Mouse (Mus musculus) lung, postnatal 0 days (tissue): ENCODE data around the gene Tmem129. TPM values are rescaled to one million over a fixed set of nuclear protein-coding genes. Genes with fewer than 3 reads are reported as not detected.

Experiments used
- ATAC-seq: fragments of 200-750 bp; cut with Nextera tagmentation; 2 replicates; pipeline ENCODE4 v1.8.0; 2017; ENCODE audit warnings: moderate library complexity
- DNase-seq: peaks from one replicate; pipeline ENCODE4 v3.0.0-alpha.2; 2016; ENCODE audit warnings: low spot score
- H3K27ac ChIP-seq: fragments of 300-500 bp; sonication (generic); 2 replicates; pipeline ENCODE4 v1.5.1; 2014; ENCODE audit warnings: antibody characterized with exemption, mild to moderate bottlenecking, low read length, mixed read lengths
- H3K27me3 ChIP-seq: fragments of 300-500 bp; sonication (generic); replicated peaks from 2 replicates; pipeline ENCODE4 v1.6.1; 2014; ENCODE audit warnings: low read length, mixed read lengths; ENCODE audit not compliant: insufficient read depth
- H3K36me3 ChIP-seq: fragments of 300-500 bp; sonication (generic); 2 replicates; pipeline ENCODE4 v1.6.1; 2014; ENCODE audit warnings: low read length, mixed read lengths; ENCODE audit not compliant: insufficient read depth
- H3K4me1 ChIP-seq: fragments of 300-500 bp; sonication (generic); 2 replicates; pipeline ENCODE4 v1.6.1; 2014; ENCODE audit warnings: antibody characterized with exemption, low read depth, low read length, mixed read lengths; ENCODE audit not compliant: insufficient read depth
- H3K4me2 ChIP-seq: fragments of 300-500 bp; sonication (generic); replicated peaks from 2 replicates; pipeline ENCODE4 v1.6.1; 2014; ENCODE audit warnings: low read depth, mild to moderate bottlenecking, low read length, moderate library complexity, mixed read lengths
- H3K4me3 ChIP-seq: fragments of 300-500 bp; sonication (generic); 2 replicates; pipeline ENCODE4 v1.5.1; 2014; ENCODE audit warnings: low read depth, low read length
- H3K9ac ChIP-seq: fragments of 300-500 bp; sonication (generic); replicated peaks from 2 replicates; pipeline ENCODE4 v1.6.1; 2014; ENCODE audit warnings: low read depth, mild to moderate bottlenecking
- H3K9me3 ChIP-seq: fragments of 300-500 bp; sonication (generic); 2 replicates; pipeline ENCODE4 v1.6.1; 2016; ENCODE audit warnings: low read length, mixed read lengths
- CTCF ChIP-seq: IDR thresholded peaks from 2 replicates; pipeline ENCODE4 v1.5.1; 2016; ENCODE audit warnings: antibody characterized with exemption, mild to moderate bottlenecking
- EP300 ChIP-seq: IDR thresholded peaks from 2 replicates; pipeline ENCODE4 v1.6.1; 2016; ENCODE audit warnings: antibody characterized with exemption, mild to moderate bottlenecking, control low read depth
- WGBS: fragments of 180-500 bp; shearing (Covaris S2); extraction: QIAGEN DNeasy Blood & Tissue Kit; methylation state at CpG from one replicate; pipeline ENCODE4 v1.1.7; 2014; 5-methylcytosine and 5-hydroxymethylcytosine counted together
- polyA plus RNA-seq: library from polyadenylated mRNA; unstranded; fragments of >200 nt; fragmentation: Nextera tagmentation; extraction: Ambion mirVana; gene quantifications from 2 replicates; pipeline ENCODE4 v1.2.1, GENCODE M21; 2015

The Tmem129 gene
- polyA plus RNA-seq, 1 experiment from 2014 or later, result 25.1 TPM

- Histone ChIP-seq H3K4me2 (peak overlapping the region; percentile 75), H3K27ac (peak overlapping the region; percentile 92), H3K4me1 (peaks cover 47% of the 10 kb centered on the region), H3K4me3 (peak overlapping the region; percentile 41), H3K9ac (peak overlapping the region; percentile 51), H3K36me3 (no peaks in the 10 kb centered on the region), H3K9me3 (no peaks in the 10 kb centered on the region), H3K27me3 (no peaks in the 10 kb centered on the region)
- DNase-seq (peak; percentile 50), ATAC-seq (peak; percentile 15)
- WGBS, result 7% methylated on average over 22 of the region's 24 CpGs
- TF ChIP-seq CTCF, result no peak
- no peak for TF ChIP-seq EP300
These were observed 37.5 kb upstream of the Tmem129 start for GRCm38 (mm10) chr5:33695718-33696121.

GRCm38 (mm10) chr5:33694848-33695717 lies 36.9 kb upstream of the Tmem129 start:
- peak overlapping the region; percentile 92 for H3K27ac ChIP-seq
- peak overlapping the region; percentile 41 for H3K4me3 ChIP-seq
- no peaks in the 10 kb centered on the region for H3K27me3 ChIP-seq
- ATAC-seq (peak; percentile 55), DNase-seq (peak; percentile 80)
- peak overlapping the region; percentile 51 for H3K9ac ChIP-seq
- TF ChIP-seq EP300 (no peak), CTCF (0 out of 2 replicates have a peak, but pooled peaks have one; percentile 10)
- no peaks in the 10 kb centered on the region for H3K36me3 ChIP-seq
- peak overlapping the region; percentile 75 for H3K4me2 ChIP-seq
- H3K9me3 ChIP-seq, result no peaks in the 10 kb centered on the region
- 2% methylated on average over 49 of the region's 71 CpGs for WGBS
- peaks cover 44% of the 10 kb centered on the region for H3K4me1 ChIP-seq

GRCm38 (mm10) chr5:33694461-33694847 lies 36.2 kb upstream of the Tmem129 start:
- DNase-seq, result peak; percentile 73
- ATAC-seq, result no peak; the same call in 1 of the 2 replicates
- H3K4me2 ChIP-seq, result peak overlapping the region; percentile 75; the same call in 1 of the 2 replicates
- H3K9ac ChIP-seq, result no peak overlapping the region
- H3K36me3 ChIP-seq, result no peaks in the 10 kb centered on the region
- no peaks in the 10 kb centered on the region for H3K9me3 ChIP-seq
- no peaks in the 10 kb centered on the region for H3K27me3 ChIP-seq
- peaks cover 46% of the 10 kb centered on the region for H3K4me1 ChIP-seq
- WGBS, result 40% methylated on average over 9 of the region's 9 CpGs
- H3K27ac ChIP-seq, result peak overlapping the region; percentile 92
- no peak overlapping the region for H3K4me3 ChIP-seq
- no peak for TF ChIP-seq EP300
- TF ChIP-seq CTCF, result no peak

- Histone ChIP-seq H3K27me3 (no peaks in the 10 kb centered on the region), H3K4me3 (no peak overlapping the region), H3K9ac (no peak overlapping the region), H3K4me1 (peaks cover 50% of the 10 kb centered on the region), H3K4me2 (no peak overlapping the region), H3K9me3 (no peaks in the 10 kb centered on the region), H3K27ac (peak overlapping the region; percentile 81), H3K36me3 (no peaks in the 10 kb centered on the region)
- DNase-seq, result peak; percentile 84
- ATAC-seq, result peak; percentile 4; the same call in 1 of the 2 replicates
- TF ChIP-seq CTCF (peak; percentile 44), EP300 (no peak)
- 9% methylated on average over 24 of the region's 24 CpGs for WGBS
These were observed 34.2 kb upstream of the Tmem129 start for GRCm38 (mm10) chr5:33692393-33692792.

- Histone ChIP-seq H3K4me1 (peaks cover 36% of the 10 kb centered on the region), H3K4me3 (no peak overlapping the region), H3K27me3 (no peaks in the 10 kb centered on the region), H3K27ac (peak overlapping the region; percentile 86), H3K4me2 (0 out of 2 replicates have a peak overlapping the region, but pooled peaks have one; percentile 8), H3K9ac (no peak overlapping the region), H3K36me3 (no peaks in the 10 kb centered on the region), H3K9me3 (no peaks in the 10 kb centered on the region)
- ATAC-seq (peak; percentile 74), DNase-seq (peak; percentile 72)
- WGBS, result 61% methylated on average over 11 of the region's 11 CpGs
- TF ChIP-seq CTCF (no peak), EP300 (no peak)
These were observed 31.8 kb upstream of the Tmem129 start for GRCm38 (mm10) chr5:33689852-33690645.
